Mouse (Mus musculus) fat pad, adult 2 months (tissue): Measurements from ENCODE around the gene Tbxas1.

Source experiments
- DNase-seq: peaks from one replicate; pipeline ENCODE4 v3.0.0-alpha.2; 2011; ENCODE audit warnings: low read depth, low spot score; ENCODE audit errors: extremely low read depth

The Tbxas1 gene

DNA sequence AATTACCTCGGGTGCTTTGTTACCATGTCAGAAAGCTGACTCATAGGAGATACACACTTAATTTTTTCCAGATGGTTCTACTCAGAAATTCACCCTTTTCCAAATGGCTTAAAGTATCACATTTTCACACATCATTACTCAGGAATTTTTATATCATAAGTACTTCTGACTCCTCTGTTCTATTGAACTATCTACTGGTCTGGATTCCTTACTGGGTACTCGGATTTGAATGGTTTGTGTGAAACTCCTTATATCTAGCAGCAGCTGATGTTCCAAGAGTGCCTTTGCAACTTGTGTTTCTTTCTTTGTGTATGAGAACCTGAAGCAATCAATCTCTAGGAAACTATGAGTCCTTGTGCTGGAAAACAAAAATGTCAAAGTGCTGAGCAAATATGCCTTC, 81.4 kb downstream of the Tbxas1 start:
- DNase-seq: no peak

DNA sequence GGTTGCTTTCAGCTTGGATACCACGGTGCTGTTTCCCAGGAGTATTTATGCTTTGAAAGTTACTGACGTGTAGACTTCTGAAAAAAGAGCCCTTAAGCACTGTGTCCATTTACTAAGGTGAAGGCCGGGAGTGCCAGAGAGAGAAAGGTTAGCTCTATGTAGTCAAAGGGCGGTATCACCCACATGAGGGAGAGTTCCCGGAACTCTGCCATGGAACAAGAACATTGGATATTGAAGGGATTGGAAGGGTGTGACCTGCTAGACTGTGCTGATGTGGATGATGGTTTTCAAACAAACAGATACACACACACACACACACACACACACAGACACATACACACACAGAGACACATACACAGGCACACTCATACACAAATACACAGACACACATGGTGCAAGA, 82.0 kb downstream of the Tbxas1 start:
- no peak for DNase-seq

DNA sequence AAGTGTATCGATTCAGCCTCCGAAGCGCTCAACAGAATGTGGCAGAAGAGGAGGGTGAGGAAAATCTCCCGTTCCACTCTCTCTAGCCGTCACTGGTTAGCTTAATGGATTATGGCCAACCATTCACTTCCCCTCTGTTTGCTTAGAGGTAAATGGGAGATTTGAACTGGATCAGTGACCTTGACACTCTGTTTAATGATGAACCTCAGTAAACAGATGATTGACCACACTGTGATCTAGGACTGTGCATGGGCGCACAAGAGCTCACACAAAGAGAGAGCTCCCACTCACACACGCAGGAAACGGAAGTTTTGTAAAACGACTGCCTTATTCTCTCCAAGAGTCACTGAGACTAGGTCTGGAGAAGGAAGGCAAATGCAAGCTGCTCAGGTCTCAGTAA, 84.3 kb downstream of the Tbxas1 start:
- DNase-seq: no peak

DNA sequence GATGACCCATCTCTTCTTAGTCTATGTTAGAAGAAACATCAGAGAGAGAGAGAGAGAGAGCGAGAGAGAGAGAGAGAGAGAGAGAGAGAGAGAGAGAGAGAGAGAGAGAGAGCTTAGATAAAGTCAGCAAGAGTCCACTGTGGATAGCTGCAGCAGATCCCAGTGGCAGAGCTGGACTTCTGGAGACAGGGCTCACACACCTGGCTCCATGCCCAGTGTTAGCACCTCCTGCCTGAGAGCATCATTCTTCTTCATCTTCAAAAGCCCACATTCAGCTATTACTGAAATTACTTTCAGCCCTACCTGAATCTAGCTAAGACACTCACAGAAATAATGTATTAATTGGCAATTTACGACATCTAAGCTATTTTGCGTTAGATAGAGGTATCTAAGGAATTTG, 85.2 kb downstream of the Tbxas1 start:
- no peak for DNase-seq

DNA sequence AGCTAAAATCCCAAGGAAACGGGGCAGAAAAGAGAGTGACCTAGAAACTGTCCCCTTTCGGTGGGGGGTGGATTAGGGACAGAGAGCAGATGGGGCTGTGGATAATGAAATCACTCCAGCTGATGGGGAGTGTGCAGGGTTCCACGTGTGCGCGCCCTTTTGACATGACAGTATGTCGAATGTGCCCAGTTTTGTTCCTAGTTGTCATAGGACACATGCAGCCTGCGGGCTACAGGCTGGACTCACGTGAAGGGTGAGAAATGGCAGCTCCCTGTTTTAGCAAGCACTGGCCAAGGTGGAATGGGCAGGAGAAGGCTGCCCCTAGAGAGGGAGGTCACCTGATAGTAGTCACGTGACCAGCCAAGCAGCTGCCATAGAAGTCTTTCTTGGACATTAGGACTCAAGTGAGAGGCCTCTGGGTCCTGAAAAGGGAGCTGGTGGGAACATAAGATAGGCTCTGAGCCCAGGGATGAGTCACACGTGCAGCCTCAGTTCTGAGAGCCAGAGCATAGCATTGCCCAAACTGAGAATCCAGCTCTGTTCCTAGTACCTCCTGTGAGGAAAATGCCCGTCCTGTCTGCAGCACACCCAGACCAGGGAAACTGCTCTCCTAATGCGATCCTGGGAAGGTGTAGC, 85.7 kb downstream of the Tbxas1 start:
- DNase-seq: no peak

DNA sequence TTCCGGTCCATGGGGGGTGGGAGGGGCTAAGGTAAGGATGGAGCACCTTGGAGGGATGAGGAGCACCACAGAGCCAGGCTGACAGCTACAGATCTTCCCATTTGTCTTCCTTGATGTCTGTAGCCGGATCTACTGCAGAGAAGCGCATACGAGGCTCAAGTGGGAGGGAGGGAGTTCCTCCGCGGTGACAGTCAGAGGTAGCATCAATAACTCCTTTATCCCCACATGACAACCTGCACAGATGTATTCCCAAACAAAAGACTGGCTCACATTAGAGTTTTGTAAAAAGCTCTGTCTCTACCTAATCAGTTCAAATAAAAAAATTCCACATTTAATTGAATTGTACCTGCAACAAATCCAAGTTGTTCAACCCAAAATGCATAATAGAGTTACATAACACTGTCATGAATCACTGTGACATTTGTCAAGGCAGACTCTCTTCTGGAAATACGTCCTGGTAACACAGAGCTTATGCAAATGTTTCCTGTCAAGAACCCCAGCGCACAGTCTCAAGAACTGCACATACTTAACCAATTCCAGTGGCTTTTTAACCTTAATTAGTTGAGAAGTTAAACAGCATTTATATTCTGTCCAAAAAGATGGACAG, 86.3 kb downstream of the Tbxas1 start:
- no peak for DNase-seq

DNA sequence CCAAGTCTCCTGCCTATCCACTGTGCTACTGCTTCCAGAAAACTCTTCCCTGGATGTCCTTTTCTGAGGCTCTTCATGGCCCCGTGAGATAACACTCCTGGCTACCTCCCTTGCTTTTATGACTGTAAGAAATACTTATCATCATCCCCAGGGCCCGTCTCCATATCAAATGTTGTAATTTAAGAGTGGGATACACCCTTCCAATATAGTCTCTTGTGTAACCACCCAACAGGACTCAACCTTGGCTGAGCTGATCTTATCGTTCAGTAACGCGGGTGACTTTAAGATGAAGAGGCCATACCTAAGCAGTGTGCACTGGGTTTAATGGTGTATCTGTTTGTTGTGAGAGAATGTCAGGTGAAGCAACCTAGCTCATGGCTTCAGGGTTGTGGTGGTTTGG, 91.6 kb downstream of the Tbxas1 start:
- DNase-seq: no peak

DNA sequence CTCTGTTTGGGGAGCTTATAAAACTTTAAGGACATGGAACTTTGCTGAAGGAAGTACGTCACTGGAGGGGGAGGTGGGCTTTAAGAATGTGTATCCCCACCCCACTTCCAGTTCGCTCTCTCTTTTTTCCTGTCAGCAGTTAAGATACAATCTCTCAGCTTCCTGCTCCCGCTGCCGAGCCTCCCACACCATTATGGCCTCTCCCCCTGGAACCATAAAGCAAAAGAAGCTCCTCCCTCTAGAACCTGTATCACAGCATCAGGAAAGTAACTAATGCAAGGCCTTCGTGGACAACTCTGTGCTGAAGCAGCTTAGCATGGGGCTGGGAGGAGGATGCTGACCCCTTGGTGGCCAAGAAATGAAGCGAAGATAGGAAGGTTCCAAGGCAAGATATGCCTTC, 92.1 kb downstream of the Tbxas1 start:
- DNase-seq: no peak

GRCm38 (mm10) chr6:38967988-38968387, 92.8 kb downstream of the Tbxas1 start:
- DNase-seq: no peak

GRCm38 (mm10) chr6:38969944-38970740, 94.9 kb downstream of the Tbxas1 start:
- DNase-seq: no peak

GRCm38 (mm10) chr6:38970759-38971158, 95.6 kb downstream of the Tbxas1 start:
- DNase-seq: no peak

DNA sequence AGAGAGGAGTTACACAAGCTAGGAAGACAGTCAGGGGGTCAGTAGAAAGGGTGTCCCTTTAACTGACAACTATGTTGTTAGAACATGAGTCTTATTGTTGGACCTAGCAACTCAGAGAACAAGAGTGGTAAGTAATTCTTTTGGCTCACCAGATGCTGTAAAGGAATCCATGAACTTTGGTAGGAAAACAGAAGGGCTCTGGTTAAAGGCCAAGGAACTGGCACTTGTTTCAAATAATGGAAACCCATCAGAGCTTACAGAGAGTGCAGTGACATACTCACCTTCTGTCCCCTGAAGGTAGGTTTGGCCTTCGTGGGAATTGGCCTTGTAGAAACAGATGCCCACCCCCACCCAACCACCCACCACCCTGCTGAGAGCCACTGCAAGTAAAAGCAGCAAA, 97.6 kb downstream of the Tbxas1 start:
- DNase-seq: no peak

GRCm38 (mm10) chr6:38973441-38974161, 98.4 kb downstream of the Tbxas1 start:
- no peak for DNase-seq

GRCm38 (mm10) chr6:38974162-38974525, 98.9 kb downstream of the Tbxas1 start:
- DNase-seq: no peak

DNA sequence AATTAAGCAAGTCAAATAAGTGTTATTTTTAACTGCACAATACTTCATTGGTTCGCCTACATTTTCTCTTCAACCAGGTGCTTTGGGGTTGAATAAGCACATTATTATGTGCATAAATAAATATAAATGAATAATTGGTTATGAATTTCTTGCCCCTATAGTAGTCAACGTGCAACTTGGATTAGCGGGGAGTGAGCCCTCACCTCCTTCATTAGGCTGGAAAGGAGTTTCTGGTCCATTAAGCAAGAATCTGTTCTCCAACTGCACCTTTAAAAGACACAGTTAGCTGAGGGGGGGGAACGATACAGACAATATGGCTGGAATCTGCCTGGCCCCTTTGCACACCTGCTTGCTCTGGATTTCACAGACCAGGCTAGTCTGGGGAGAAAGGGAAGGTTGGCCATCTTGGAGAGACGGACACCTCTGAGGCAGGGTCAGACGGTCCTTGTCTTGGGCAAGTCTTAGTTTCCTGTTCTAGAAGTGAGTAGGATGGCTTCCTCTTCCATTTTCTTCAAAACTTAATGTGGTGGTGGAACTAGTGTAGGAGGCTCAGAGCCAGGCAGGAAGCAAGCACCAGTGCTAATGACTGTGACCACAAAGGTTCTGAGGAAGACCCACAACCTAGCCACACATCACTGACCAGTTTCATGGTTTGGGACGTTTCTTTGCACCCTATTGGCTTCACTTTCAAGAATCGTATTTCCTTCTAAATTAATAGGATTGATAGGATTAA, 99.5 kb downstream of the Tbxas1 start:
- no peak for DNase-seq

DNA sequence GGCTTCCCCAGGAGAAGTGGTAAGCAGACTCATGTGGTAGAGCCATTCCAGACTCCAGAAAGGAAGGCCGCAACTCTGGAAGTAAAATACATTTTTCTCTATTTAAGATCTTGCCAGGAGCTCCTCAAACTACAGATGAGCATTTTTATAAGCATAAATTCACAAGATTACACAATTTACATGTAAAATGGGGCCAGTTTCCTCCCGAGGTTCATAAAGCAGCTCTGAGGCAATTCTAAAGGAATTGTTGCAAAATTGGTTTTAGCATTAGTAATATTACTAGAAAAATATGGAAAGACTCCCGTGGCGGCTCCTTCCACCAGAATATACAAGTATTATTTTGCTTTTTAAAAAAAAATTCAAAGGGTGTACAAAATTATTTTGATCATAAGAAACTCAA, 100.7 kb downstream of the Tbxas1 start:
- no peak for DNase-seq

GRCm38 (mm10) chr6:38976355-38976754, 101.2 kb downstream of the Tbxas1 start:
- DNase-seq: no peak

- no peak for DNase-seq
These were observed 105.9 kb downstream of the Tbxas1 start for GRCm38 (mm10) chr6:38980921-38981715.

- no peak for DNase-seq
These were observed 106.9 kb downstream of the Tbxas1 start for GRCm38 (mm10) chr6:38982071-38982470.

GRCm38 (mm10) chr6:38982656-38983055, 107.5 kb downstream of the Tbxas1 start:
- no peak for DNase-seq
